Mouse (Mus musculus): Measurements from ENCODE around the gene Homez. TPM values are rescaled to one million over a fixed set of nuclear protein-coding genes. Genes with fewer than 3 reads are reported as not detected.

The Homez gene
- polyA plus RNA-seq (2012; rRNA removed): 94.0 and 97.4 TPM in 2 replicates

DNA sequence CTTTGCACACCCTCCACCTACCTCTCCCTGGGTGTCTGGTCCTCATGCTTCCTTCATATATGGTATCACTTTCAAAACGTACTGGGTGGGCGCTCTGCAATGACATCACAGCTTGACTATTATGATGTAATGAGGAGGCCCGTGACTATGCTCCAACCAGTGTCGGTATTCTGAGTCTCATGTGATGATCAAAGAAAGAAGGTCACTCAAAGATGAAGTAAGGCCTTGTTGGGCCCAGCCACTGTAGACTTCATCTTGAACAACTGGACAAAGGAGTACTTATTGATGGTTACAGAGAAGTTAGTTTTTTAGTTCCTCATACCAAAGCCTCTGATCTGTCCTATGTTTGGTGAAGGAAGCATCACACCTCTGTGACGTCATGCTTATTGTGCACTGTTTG is at the start of gene Homez:
Gene Homez (minus strand): TSS at position 101 of the 400 bp plus-strand sequence.
- Histone ChIP-seq H3K27ac (ENCODE audit: control insufficient read depth, insufficient read depth, low read depth, low read length) (peak within 1 kb of the TSS; percentile 29; the same call in 1 of the 2 replicates), H3K27me3 (ENCODE audit: control insufficient read depth, insufficient read depth, low read length) (no peaks in the 10 kb centered on the region), H3K4me3 (ENCODE audit: control insufficient read depth, low read depth, low read length) (peak within 1 kb of the TSS; percentile 74), H3K4me1 (ENCODE audit: control insufficient read depth, insufficient read depth, low read length) (peaks cover 3% of the 10 kb centered on the region), H3K36me3 (ENCODE audit: control insufficient read depth, insufficient read depth, low read length) (no peaks in the 10 kb centered on the region)
- no peak for TF ChIP-seq CTCF (IDR thresholded peaks at IDR 0.05; ENCODE audit: control insufficient read depth, insufficient read depth, insufficient replicate concordance, low read depth, low read length)
- TF ChIP-seq POLR2A (IDR thresholded peaks at IDR 0.05; ENCODE audit: control insufficient read depth, low read depth, low read length): no peak; the same call in 1 of the 2 replicates

- no peaks in the 10 kb centered on the region for H3K4me1 ChIP-seq (ENCODE audit: control insufficient read depth, insufficient read depth, low read length)
- H3K36me3 ChIP-seq (ENCODE audit: control insufficient read depth, insufficient read depth, low read length): no peaks in the 10 kb centered on the region
- TF ChIP-seq CTCF (IDR thresholded peaks at IDR 0.05; ENCODE audit: control insufficient read depth, insufficient read depth, insufficient replicate concordance, low read depth, low read length) (no peak), POLR2A (IDR thresholded peaks at IDR 0.05; ENCODE audit: control insufficient read depth, low read depth, low read length) (no peak)
- no peak overlapping the region for H3K4me3 ChIP-seq (ENCODE audit: control insufficient read depth, low read depth, low read length)
- H3K27ac ChIP-seq (ENCODE audit: control insufficient read depth, insufficient read depth, low read depth, low read length): no peak overlapping the region
- H3K27me3 ChIP-seq (ENCODE audit: control insufficient read depth, insufficient read depth, low read length): no peaks in the 10 kb centered on the region
Observed at GRCm38 (mm10) chr14:54920076-54920685, 49.4 kb upstream of the Homez start.

DNA sequence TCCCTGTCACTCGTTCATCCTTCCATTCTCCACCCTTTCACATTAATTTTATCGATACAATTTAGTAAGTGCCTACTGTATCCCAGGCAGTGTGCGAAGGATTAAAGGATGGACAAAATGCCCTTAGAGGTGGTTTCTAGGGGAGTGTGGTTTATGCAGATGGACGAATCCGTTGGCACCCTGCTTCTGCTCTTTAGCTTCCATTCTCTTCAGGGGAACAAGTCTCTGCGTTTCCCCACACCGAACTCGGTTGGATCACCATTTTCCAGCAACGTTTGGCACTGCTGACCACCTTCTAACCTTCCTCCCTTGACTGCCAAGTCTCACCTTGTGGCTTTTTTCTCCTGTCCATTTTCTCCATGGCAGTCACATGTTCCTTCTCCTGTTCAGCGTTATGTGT is 42.6 kb upstream of the Homez start:
- peaks cover 3% of the 10 kb centered on the region for H3K4me1 ChIP-seq (ENCODE audit: control insufficient read depth, insufficient read depth, low read length)
- no peak overlapping the region for H3K27ac ChIP-seq (ENCODE audit: control insufficient read depth, insufficient read depth, low read depth, low read length)
- H3K4me3 ChIP-seq (ENCODE audit: control insufficient read depth, low read depth, low read length): peak overlapping the region; percentile 64
- no peaks in the 10 kb centered on the region for H3K27me3 ChIP-seq (ENCODE audit: control insufficient read depth, insufficient read depth, low read length)
- H3K36me3 ChIP-seq (ENCODE audit: control insufficient read depth, insufficient read depth, low read length): no peaks in the 10 kb centered on the region
- no peak for TF ChIP-seq CTCF (IDR thresholded peaks at IDR 0.05; ENCODE audit: control insufficient read depth, insufficient read depth, insufficient replicate concordance, low read depth, low read length)
- no peak for TF ChIP-seq POLR2A (IDR thresholded peaks at IDR 0.05; ENCODE audit: control insufficient read depth, low read depth, low read length)

- no peaks in the 10 kb centered on the region for H3K27me3 ChIP-seq (ENCODE audit: control insufficient read depth, insufficient read depth, low read length)
- H3K4me1 ChIP-seq (ENCODE audit: control insufficient read depth, insufficient read depth, low read length): peaks cover 3% of the 10 kb centered on the region
- H3K4me3 ChIP-seq (ENCODE audit: control insufficient read depth, low read depth, low read length): peak within 1 kb of the TSS; percentile 64
- TF ChIP-seq CTCF (IDR thresholded peaks at IDR 0.05; ENCODE audit: control insufficient read depth, insufficient read depth, insufficient replicate concordance, low read depth, low read length) (no peak), POLR2A (IDR thresholded peaks at IDR 0.05; ENCODE audit: control insufficient read depth, low read depth, low read length) (peak; percentile 54; the same call in 1 of the 2 replicates)
- no peak within 1 kb of the TSS for H3K27ac ChIP-seq (ENCODE audit: control insufficient read depth, insufficient read depth, low read depth, low read length)
- no peaks in the 10 kb centered on the region for H3K36me3 ChIP-seq (ENCODE audit: control insufficient read depth, insufficient read depth, low read length)
Observed at GRCm38 (mm10) chr14:54912886-54913285, 42.1 kb upstream of the Homez start, which contains the start of gene Slc22a17. TSS of gene Slc22a17 (minus strand) at chr14:54913132.

DNA sequence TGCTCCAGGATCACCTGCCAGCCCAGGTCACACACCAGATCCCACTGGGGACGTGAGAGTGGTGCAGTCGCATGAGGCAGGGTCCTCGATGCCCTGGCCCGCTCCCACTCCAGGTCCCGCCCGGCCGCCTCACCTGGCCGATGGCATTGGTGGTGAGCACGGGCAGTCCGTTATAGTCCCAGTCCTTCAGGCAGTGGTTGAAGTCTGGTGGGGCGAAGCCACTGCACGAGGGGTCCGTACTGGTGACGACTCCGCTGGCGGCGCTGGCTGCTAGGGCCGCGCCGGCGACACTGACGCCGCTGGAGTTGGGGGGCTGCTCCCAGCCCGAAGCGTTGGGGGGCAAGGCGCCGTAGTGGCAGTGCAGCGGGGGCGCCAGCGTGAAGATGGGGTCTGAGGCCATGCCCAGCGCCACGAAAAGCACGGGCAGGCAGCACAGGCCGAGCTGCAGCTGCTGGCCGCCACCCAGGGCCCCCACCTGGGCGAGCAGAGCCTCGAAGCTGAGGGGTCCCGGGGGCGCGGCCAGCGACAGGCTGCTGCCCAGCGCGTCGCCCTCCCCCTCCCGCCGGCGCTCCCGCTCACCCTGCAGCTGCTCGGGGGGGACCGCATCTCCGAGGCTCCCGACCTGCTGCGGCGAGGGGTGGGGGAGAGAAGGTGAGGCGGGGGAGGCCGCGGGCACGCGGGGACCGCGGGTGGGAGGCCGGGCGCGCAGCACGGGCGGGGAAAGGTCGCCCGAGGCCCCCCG is 41.5 kb upstream of the Homez start:
- no peak overlapping the region for H3K27ac ChIP-seq (ENCODE audit: control insufficient read depth, insufficient read depth, low read depth, low read length)
- no peak for TF ChIP-seq POLR2A (IDR thresholded peaks at IDR 0.05; ENCODE audit: control insufficient read depth, low read depth, low read length)
- TF ChIP-seq CTCF (IDR thresholded peaks at IDR 0.05; ENCODE audit: control insufficient read depth, insufficient read depth, insufficient replicate concordance, low read depth, low read length): no peak
- H3K4me1 ChIP-seq (ENCODE audit: control insufficient read depth, insufficient read depth, low read length): peaks cover 3% of the 10 kb centered on the region
- peak overlapping the region; percentile 64 for H3K4me3 ChIP-seq (ENCODE audit: control insufficient read depth, low read depth, low read length)
- no peaks in the 10 kb centered on the region for H3K36me3 ChIP-seq (ENCODE audit: control insufficient read depth, insufficient read depth, low read length)
- H3K27me3 ChIP-seq (ENCODE audit: control insufficient read depth, insufficient read depth, low read length): no peaks in the 10 kb centered on the region

GRCm38 (mm10) chr14:54908682-54909081 is 37.9 kb upstream of the Homez start:
- no peak for TF ChIP-seq POLR2A (IDR thresholded peaks at IDR 0.05; ENCODE audit: control insufficient read depth, low read depth, low read length)
- no peak for TF ChIP-seq CTCF (IDR thresholded peaks at IDR 0.05; ENCODE audit: control insufficient read depth, insufficient read depth, insufficient replicate concordance, low read depth, low read length)
- no peak overlapping the region for H3K27ac ChIP-seq (ENCODE audit: control insufficient read depth, insufficient read depth, low read depth, low read length)
- no peaks in the 10 kb centered on the region for H3K36me3 ChIP-seq (ENCODE audit: control insufficient read depth, insufficient read depth, low read length)
- H3K4me1 ChIP-seq (ENCODE audit: control insufficient read depth, insufficient read depth, low read length): peaks cover 3% of the 10 kb centered on the region
- H3K27me3 ChIP-seq (ENCODE audit: control insufficient read depth, insufficient read depth, low read length): no peaks in the 10 kb centered on the region
- H3K4me3 ChIP-seq (ENCODE audit: control insufficient read depth, low read depth, low read length): no peak overlapping the region

GRCm38 (mm10) chr14:54903641-54904040 is 32.9 kb upstream of the Homez start:
- TF ChIP-seq POLR2A (IDR thresholded peaks at IDR 0.05; ENCODE audit: control insufficient read depth, low read depth, low read length): no peak
- no peak for TF ChIP-seq CTCF (IDR thresholded peaks at IDR 0.05; ENCODE audit: control insufficient read depth, insufficient read depth, insufficient replicate concordance, low read depth, low read length)
- no peaks in the 10 kb centered on the region for H3K4me1 ChIP-seq (ENCODE audit: control insufficient read depth, insufficient read depth, low read length)
- no peak overlapping the region for H3K27ac ChIP-seq (ENCODE audit: control insufficient read depth, insufficient read depth, low read depth, low read length)
- no peak overlapping the region for H3K4me3 ChIP-seq (ENCODE audit: control insufficient read depth, low read depth, low read length)
- H3K36me3 ChIP-seq (ENCODE audit: control insufficient read depth, insufficient read depth, low read length): no peaks in the 10 kb centered on the region
- no peaks in the 10 kb centered on the region for H3K27me3 ChIP-seq (ENCODE audit: control insufficient read depth, insufficient read depth, low read length)

Measured in testis, adult 2 months (tissue).